Mouse (Mus musculus): ENCODE results near the gene Irf2. TPM values are rescaled to one million over a fixed set of nuclear protein-coding genes. Genes with fewer than 3 reads are reported as not detected.

Irf2 gene
- total RNA-seq, 1 experiment from 2014 or later: 66.7 TPM

GRCm38 (mm10) chr8:46757613-46758012 lies 18.1 kb downstream of the Irf2 start:
- no peak for DNase-seq

GRCm38 (mm10) chr8:46758131-46758530 lies 18.6 kb downstream of the Irf2 start:
- no peak for DNase-seq

- DNase-seq: no peak
Observed at GRCm38 (mm10) chr8:46758676-46759075, 19.1 kb downstream of the Irf2 start.

DNA sequence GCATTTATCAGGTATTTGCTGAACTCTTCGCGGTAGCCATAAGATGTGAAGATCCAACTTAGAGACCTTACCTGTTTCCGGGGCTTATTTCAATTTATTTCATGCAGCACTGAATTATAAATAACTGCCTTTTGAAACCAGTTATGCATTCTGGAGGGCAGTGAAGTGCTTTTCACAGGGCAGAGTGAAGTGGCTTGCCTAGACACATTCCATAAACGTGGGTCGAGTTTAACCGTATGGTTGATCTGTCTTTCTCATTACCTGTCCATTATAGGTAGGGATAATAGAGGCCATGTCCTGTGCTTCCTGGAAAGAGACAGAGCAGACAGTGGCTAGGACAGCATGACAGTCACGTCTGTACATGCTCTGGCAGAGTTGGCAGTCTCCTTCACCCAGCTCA lies 20.0 kb downstream of the Irf2 start:
- no peak for DNase-seq

DNA sequence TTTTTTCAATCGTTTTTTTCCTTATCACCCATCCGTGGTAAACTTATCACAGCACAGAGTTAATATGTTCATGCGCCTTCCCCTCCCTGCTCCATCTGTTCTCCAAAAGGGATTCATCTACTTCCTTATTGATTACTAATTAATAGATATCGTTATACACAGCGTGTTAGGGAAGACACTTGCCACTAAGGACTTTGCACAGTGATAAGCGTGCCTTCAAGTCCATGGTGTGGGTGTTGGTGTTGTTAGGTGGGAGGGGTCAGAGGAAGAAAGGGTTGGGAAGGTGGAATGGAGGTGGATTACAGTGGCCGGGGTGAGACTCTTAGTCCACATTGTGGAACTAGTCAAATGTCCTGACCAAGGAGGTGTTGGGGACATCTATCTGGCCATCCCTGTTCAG lies 21.2 kb downstream of the Irf2 start:
- no peak for DNase-seq

GRCm38 (mm10) chr8:46761454-46761853 lies 21.9 kb downstream of the Irf2 start:
- no peak for DNase-seq

- peak; percentile 26 for DNase-seq
Observed at GRCm38 (mm10) chr8:46769408-46770180, 30.1 kb downstream of the Irf2 start.

GRCm38 (mm10) chr8:46770905-46771516 lies 31.5 kb downstream of the Irf2 start:
- no peak for DNase-seq

GRCm38 (mm10) chr8:46772801-46773200 lies 33.3 kb downstream of the Irf2 start:
- DNase-seq: no peak

DNA sequence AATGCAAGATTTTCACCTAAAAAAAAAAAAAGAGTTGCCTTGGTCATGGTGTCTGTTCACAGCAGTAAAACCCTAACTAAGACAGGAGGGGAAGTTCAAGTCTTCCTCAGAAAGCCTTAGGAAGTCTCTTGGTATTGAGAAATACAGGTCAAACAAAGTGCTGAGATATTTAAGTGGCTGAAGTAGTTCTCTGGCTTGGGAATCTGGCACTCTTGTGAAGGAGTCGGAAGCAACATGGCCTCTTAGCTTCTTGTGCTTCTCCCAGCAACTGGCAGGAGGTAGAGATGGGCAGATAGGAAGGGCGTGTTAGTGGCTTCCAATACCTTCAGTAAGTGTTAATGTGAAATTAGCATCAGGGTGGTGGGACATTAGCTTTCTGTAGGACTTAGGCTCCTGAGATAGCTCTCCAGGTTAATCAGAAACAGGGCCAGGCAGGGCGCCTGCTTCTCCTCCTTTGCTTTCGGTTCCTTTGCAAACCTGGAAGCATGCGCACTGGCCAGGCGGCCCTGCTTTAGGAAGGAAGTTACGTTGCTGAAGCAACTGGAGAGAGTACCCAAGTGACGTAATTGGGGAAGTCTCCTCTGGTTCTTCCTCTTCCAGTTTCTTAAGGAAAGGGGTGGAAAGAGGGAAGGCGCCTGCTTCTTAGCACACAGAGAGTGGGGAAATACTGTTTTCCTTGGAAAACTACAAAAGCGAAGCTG lies 38.4 kb downstream of the Irf2 start:
- DNase-seq: peak; percentile 53

DNA sequence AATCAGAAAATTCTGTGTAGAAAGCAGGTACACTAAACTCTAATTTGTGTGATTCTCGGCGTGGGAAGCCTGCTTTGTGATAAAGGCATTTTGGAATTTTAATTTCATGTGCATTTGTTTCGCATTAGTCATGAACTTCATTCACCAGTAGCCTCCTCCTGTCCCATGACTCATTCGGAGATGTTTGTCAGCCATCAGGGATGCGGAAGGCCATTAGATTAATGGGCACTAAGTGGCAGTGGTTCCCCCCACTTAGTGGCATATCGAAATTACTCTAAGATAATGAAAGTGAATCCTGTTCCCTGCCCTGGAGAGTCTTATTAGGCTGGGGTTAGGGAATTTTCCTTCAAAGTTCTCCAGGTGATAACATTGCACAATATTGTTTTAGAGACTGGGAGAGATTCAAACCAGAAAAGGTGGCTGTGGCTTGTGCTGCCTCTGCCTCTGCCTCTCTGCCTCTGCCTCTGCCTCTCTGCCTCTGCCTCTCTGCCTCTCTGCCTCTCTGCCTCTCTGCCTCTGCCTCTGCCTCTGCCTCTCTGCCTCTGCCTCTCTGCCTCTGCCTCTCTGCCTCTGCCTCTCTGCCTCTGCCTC lies 41.6 kb downstream of the Irf2 start:
- peak; percentile 58 for DNase-seq

- DNase-seq: no peak
Observed at GRCm38 (mm10) chr8:46782254-46782653, 42.7 kb downstream of the Irf2 start.

- DNase-seq: no peak
Observed at GRCm38 (mm10) chr8:46785070-46785469, 45.5 kb downstream of the Irf2 start.

DNA sequence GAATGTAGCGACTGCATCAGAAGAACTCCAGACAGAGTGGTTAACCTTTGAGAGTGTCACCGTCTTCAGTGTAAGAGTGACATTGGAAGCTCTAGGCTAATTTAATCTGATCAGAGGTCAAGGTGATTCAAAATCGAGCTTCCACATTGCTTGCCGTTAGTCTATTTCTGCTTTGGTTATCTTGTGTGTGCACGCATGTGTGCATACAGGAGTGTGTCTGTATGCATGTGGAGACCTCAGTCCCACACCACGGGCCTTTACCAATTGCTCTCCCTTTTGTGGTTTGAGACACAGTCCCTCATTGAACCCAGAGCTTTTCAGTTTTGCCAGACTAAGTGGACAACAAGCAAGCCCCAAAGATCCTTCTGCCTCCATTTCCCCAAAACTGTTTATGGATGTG lies 46.4 kb downstream of the Irf2 start:
- no peak for DNase-seq

- no peak for DNase-seq
Observed at GRCm38 (mm10) chr8:46789091-46789881, 49.8 kb downstream of the Irf2 start.

GRCm38 (mm10) chr8:46791664-46792371 lies 52.3 kb downstream of the Irf2 start:
- DNase-seq: no peak

DNA sequence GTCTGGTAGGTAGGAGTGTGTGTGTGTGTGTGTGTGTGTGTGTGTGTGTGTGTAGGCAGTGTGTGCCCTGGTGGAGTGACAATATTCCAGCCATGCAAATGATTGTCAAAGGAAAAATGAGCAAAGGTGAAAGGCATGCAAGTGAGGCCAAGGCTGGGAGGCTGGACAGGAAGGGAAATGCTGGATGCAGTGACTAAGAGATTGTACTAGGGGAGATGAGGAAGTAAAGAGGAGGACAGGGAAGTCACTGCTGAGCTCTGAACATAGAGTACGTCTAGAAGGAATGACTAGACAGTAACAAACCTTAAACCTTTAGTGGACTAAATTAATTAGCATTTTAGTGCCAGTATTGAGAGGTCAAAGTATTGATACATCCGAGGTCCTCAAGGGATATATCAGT lies 53.1 kb downstream of the Irf2 start:
- no peak for DNase-seq

- DNase-seq: no peak
Observed at GRCm38 (mm10) chr8:46793248-46793647, 53.7 kb downstream of the Irf2 start.

DNA sequence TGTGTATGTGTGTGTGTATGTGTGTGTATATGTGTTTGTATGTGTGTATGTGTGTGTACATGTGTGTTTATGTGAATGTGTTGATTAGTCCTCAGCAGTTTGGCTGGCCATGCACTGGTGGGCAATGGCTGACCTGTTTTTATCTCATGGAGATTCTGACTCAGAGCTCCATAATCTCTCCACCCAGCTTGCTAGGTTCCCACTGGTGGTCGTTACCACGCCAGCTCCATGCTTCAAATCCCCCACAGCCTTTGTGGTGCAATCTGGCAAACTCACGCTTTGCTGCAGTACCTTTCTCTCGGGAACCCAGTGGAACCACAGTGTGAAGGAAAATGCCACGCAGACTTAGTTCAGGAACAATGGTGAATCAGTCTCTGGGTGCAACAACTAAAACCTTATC lies 54.8 kb downstream of the Irf2 start:
- DNase-seq: no peak

DNA sequence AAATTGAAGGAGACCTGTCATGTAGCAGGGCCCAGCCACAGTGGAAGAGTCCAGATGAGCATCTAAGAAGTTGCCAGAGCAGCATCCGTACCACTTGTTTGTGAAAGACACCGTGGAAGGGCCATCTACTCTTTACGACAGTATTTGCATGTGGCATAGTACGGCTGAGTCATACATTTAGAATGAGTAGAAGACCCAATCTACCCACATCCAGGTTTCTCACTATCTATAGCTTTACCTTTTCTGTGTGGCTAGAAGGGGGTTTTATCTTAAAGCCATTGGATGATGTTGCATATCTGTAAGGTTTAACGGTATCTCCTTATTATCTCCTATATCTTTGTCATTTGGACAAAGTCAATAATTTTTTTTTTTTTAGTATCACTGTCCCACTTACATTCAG lies 59.7 kb downstream of the Irf2 start:
- DNase-seq: no peak

GRCm38 (mm10) chr8:46799706-46800105 lies 60.2 kb downstream of the Irf2 start:
- peak; percentile 45 for DNase-seq
